Mouse (Mus musculus): ENCODE data around the gene Cd300c. TPM values are rescaled to one million over a fixed set of nuclear protein-coding genes. Genes with fewer than 3 reads are reported as not detected.
A peak's percentile ranks its signal among the peaks of the same experiment; 100 is the strongest.
"Not testable (repeated sequence)": the region's sequence is repeated elsewhere in the genome, so short reads cannot be mapped to it uniquely, and the experiment has no call there.

Gene Cd300c
- polyA plus RNA-seq, 1 experiment from 2014 or later = not detected

- Histone ChIP-seq H3K4me3 (ENCODE audit: low read length) (no peak within 1 kb of the TSS), H3K27me3 (replicated peaks; ENCODE audit: control insufficient read depth, insufficient read depth, low read length) (no peaks in the 10 kb centered on the region), H3K4me2 (ENCODE audit: low read length) (no peak within 1 kb of the TSS), H3K9me3 (ENCODE audit: control insufficient read depth, low read length) (no peaks in the 10 kb centered on the region), H3K9ac (ENCODE audit: low read depth, low read length) (no peak within 1 kb of the TSS), H3K27ac (ENCODE audit: low read depth, low read length) (no peak within 1 kb of the TSS), H3K36me3 (ENCODE audit: control insufficient read depth, insufficient read depth, low read length) (no peaks in the 10 kb centered on the region), H3K4me1 (ENCODE audit: control insufficient read depth, insufficient read depth, low read depth, low read length) (no peaks in the 10 kb centered on the region)
- WGBS = 62% methylated on average over 6 of the region's 6 CpGs
- no peak for ATAC-seq
These were observed 34.8 kb downstream of the Cd300c start, which contains the start of gene Cd300lb for GRCm38 (mm10) chr11:114934144-114934543. Gene Cd300lb, minus strand, starts transcription at chr11:114934386.

GRCm38 (mm10) chr11:114933591-114933990 is 35.4 kb downstream of the Cd300c start:
- Histone ChIP-seq H3K4me3 (ENCODE audit: low read length) (no peak overlapping the region), H3K4me2 (ENCODE audit: low read length) (no peak overlapping the region), H3K27me3 (replicated peaks; ENCODE audit: control insufficient read depth, insufficient read depth, low read length) (no peaks in the 10 kb centered on the region), H3K9ac (ENCODE audit: low read depth, low read length) (no peak overlapping the region), H3K27ac (ENCODE audit: low read depth, low read length) (no peak overlapping the region), H3K36me3 (ENCODE audit: control insufficient read depth, insufficient read depth, low read length) (no peaks in the 10 kb centered on the region), H3K4me1 (ENCODE audit: control insufficient read depth, insufficient read depth, low read depth, low read length) (no peaks in the 10 kb centered on the region), H3K9me3 (ENCODE audit: control insufficient read depth, low read length) (no peaks in the 10 kb centered on the region)
- WGBS = 88% methylated on average over 4 of the region's 4 CpGs
- ATAC-seq = no peak

- Histone ChIP-seq H3K4me1 (ENCODE audit: control insufficient read depth, insufficient read depth, low read depth, low read length) (no peaks in the 10 kb centered on the region), H3K9ac (ENCODE audit: low read depth, low read length) (no peak overlapping the region), H3K27me3 (replicated peaks; ENCODE audit: control insufficient read depth, insufficient read depth, low read length) (no peaks in the 10 kb centered on the region), H3K4me2 (ENCODE audit: low read length) (no peak overlapping the region), H3K36me3 (ENCODE audit: control insufficient read depth, insufficient read depth, low read length) (no peaks in the 10 kb centered on the region), H3K9me3 (ENCODE audit: control insufficient read depth, low read length) (no peaks in the 10 kb centered on the region), H3K27ac (ENCODE audit: low read depth, low read length) (no peak overlapping the region), H3K4me3 (ENCODE audit: low read length) (no peak overlapping the region)
- WGBS = 84% methylated on average over 5 of the region's 5 CpGs
- ATAC-seq = no peak
These were observed 37.9 kb downstream of the Cd300c start for GRCm38 (mm10) chr11:114931041-114931440.

- no peaks in the 10 kb centered on the region for H3K27me3 ChIP-seq (replicated peaks; ENCODE audit: control insufficient read depth, insufficient read depth, low read length)
- ATAC-seq = no peak
- no peaks in the 10 kb centered on the region for H3K36me3 ChIP-seq (ENCODE audit: control insufficient read depth, insufficient read depth, low read length)
- H3K4me3 ChIP-seq (ENCODE audit: low read length) = no peak overlapping the region
- WGBS = 86% methylated on average over 2 of the region's 2 CpGs
- no peaks in the 10 kb centered on the region for H3K9me3 ChIP-seq (ENCODE audit: control insufficient read depth, low read length)
- H3K4me2 ChIP-seq (ENCODE audit: low read length) = no peak overlapping the region
- H3K27ac ChIP-seq (ENCODE audit: low read depth, low read length) = no peak overlapping the region
- no peak overlapping the region for H3K9ac ChIP-seq (ENCODE audit: low read depth, low read length)
- no peaks in the 10 kb centered on the region for H3K4me1 ChIP-seq (ENCODE audit: control insufficient read depth, insufficient read depth, low read depth, low read length)
These were observed 39.4 kb downstream of the Cd300c start for GRCm38 (mm10) chr11:114929581-114929980.

- Histone ChIP-seq H3K27ac (ENCODE audit: low read depth, low read length) (no peak overlapping the region), H3K36me3 (ENCODE audit: control insufficient read depth, insufficient read depth, low read length) (no peaks in the 10 kb centered on the region), H3K4me2 (ENCODE audit: low read length) (no peak overlapping the region), H3K27me3 (replicated peaks; ENCODE audit: control insufficient read depth, insufficient read depth, low read length) (no peaks in the 10 kb centered on the region), H3K4me1 (ENCODE audit: control insufficient read depth, insufficient read depth, low read depth, low read length) (no peaks in the 10 kb centered on the region), H3K9me3 (ENCODE audit: control insufficient read depth, low read length) (peaks cover 2% of the 10 kb centered on the region; the same call in 1 of the 2 replicates), H3K4me3 (ENCODE audit: low read length) (no peak overlapping the region), H3K9ac (ENCODE audit: low read depth, low read length) (no peak overlapping the region)
- 84% methylated on average over 4 of the region's 4 CpGs for WGBS
- no peak for ATAC-seq
These were observed 45.0 kb downstream of the Cd300c start for GRCm38 (mm10) chr11:114923961-114924360.

GRCm38 (mm10) chr11:114922439-114922838 is 46.5 kb downstream of the Cd300c start:
- no peaks in the 10 kb centered on the region for H3K36me3 ChIP-seq (ENCODE audit: control insufficient read depth, insufficient read depth, low read length)
- no peak overlapping the region for H3K4me3 ChIP-seq (ENCODE audit: low read length)
- no peak overlapping the region for H3K27ac ChIP-seq (ENCODE audit: low read depth, low read length)
- no peak for ATAC-seq
- no peaks in the 10 kb centered on the region for H3K27me3 ChIP-seq (replicated peaks; ENCODE audit: control insufficient read depth, insufficient read depth, low read length)
- H3K4me1 ChIP-seq (ENCODE audit: control insufficient read depth, insufficient read depth, low read depth, low read length) = no peaks in the 10 kb centered on the region
- H3K4me2 ChIP-seq (ENCODE audit: low read length) = no peak overlapping the region
- H3K9ac ChIP-seq (ENCODE audit: low read depth, low read length) = no peak overlapping the region
- H3K9me3 ChIP-seq (ENCODE audit: control insufficient read depth, low read length) = peaks cover 2% of the 10 kb centered on the region; the same call in 1 of the 2 replicates
- 70% methylated on average over 4 of the region's 4 CpGs for WGBS

- H3K27ac ChIP-seq (ENCODE audit: low read depth, low read length) = no peak overlapping the region
- no peak overlapping the region for H3K4me3 ChIP-seq (ENCODE audit: low read length)
- ATAC-seq = no peak
- H3K36me3 ChIP-seq (ENCODE audit: control insufficient read depth, insufficient read depth, low read length) = no peaks in the 10 kb centered on the region
- 85% methylated on average over 6 of the region's 6 CpGs for WGBS
- no peak overlapping the region for H3K9ac ChIP-seq (ENCODE audit: low read depth, low read length)
- no peak overlapping the region for H3K4me2 ChIP-seq (ENCODE audit: low read length)
- H3K4me1 ChIP-seq (ENCODE audit: control insufficient read depth, insufficient read depth, low read depth, low read length) = no peaks in the 10 kb centered on the region
- H3K9me3 ChIP-seq (ENCODE audit: control insufficient read depth, low read length) = peaks cover 2% of the 10 kb centered on the region; the same call in 1 of the 2 replicates
- H3K27me3 ChIP-seq (replicated peaks; ENCODE audit: control insufficient read depth, insufficient read depth, low read length) = no peaks in the 10 kb centered on the region
These were observed 51.8 kb downstream of the Cd300c start for GRCm38 (mm10) chr11:114917120-114917519.

- H3K4me2 ChIP-seq (ENCODE audit: low read length) = no peak overlapping the region
- WGBS = 63% methylated on average over 7 of the region's 7 CpGs
- peaks cover 2% of the 10 kb centered on the region; the same call in 1 of the 2 replicates for H3K9me3 ChIP-seq (ENCODE audit: control insufficient read depth, low read length)
- H3K27ac ChIP-seq (ENCODE audit: low read depth, low read length) = no peak overlapping the region
- H3K4me1 ChIP-seq (ENCODE audit: control insufficient read depth, insufficient read depth, low read depth, low read length) = no peaks in the 10 kb centered on the region
- no peaks in the 10 kb centered on the region for H3K36me3 ChIP-seq (ENCODE audit: control insufficient read depth, insufficient read depth, low read length)
- no peak for ATAC-seq
- H3K4me3 ChIP-seq (ENCODE audit: low read length) = no peak overlapping the region
- H3K9ac ChIP-seq (ENCODE audit: low read depth, low read length) = no peak overlapping the region
- no peaks in the 10 kb centered on the region for H3K27me3 ChIP-seq (replicated peaks; ENCODE audit: control insufficient read depth, insufficient read depth, low read length)
These were observed 54.0 kb downstream of the Cd300c start for GRCm38 (mm10) chr11:114914978-114915377.

GRCm38 (mm10) chr11:114912847-114913246 is 56.1 kb downstream of the Cd300c start:
- no peaks in the 10 kb centered on the region for H3K27me3 ChIP-seq (replicated peaks; ENCODE audit: control insufficient read depth, insufficient read depth, low read length)
- H3K4me3 ChIP-seq (ENCODE audit: low read length) = no peak overlapping the region
- no peak overlapping the region for H3K27ac ChIP-seq (ENCODE audit: low read depth, low read length)
- no peak overlapping the region for H3K9ac ChIP-seq (ENCODE audit: low read depth, low read length)
- WGBS = 18% methylated on average over 9 of the region's 9 CpGs
- no peak overlapping the region for H3K4me2 ChIP-seq (ENCODE audit: low read length)
- H3K9me3 ChIP-seq (ENCODE audit: control insufficient read depth, low read length) = no peaks in the 10 kb centered on the region
- peak; percentile 76; the same call in 1 of the 2 replicates for ATAC-seq
- H3K36me3 ChIP-seq (ENCODE audit: control insufficient read depth, insufficient read depth, low read length) = no peaks in the 10 kb centered on the region
- H3K4me1 ChIP-seq (ENCODE audit: control insufficient read depth, insufficient read depth, low read depth, low read length) = no peaks in the 10 kb centered on the region

GRCm38 (mm10) chr11:114909538-114909937 is 59.4 kb downstream of the Cd300c start:
- not testable (repeated sequence) for H3K27ac ChIP-seq (ENCODE audit: low read depth, low read length); H3K9me3 ChIP-seq (ENCODE audit: control insufficient read depth, low read length); H3K4me1 ChIP-seq (ENCODE audit: control insufficient read depth, insufficient read depth, low read depth, low read length); H3K4me2 ChIP-seq (ENCODE audit: low read length); ATAC-seq; H3K9ac ChIP-seq (ENCODE audit: low read depth, low read length); H3K27me3 ChIP-seq (replicated peaks; ENCODE audit: control insufficient read depth, insufficient read depth, low read length); H3K4me3 ChIP-seq (ENCODE audit: low read length); H3K36me3 ChIP-seq (ENCODE audit: control insufficient read depth, insufficient read depth, low read length)
- WGBS = 43% methylated on average over 3 of the region's 3 CpGs
